Mouse (Mus musculus): Measurements from ENCODE around the gene Uty. TPM values are rescaled to one million over a fixed set of nuclear protein-coding genes. Genes with fewer than 3 reads are reported as not detected.

The Uty gene
- 10 to 100 TPM in 1 of 2 experiments, not detected in 1; 24.0 TPM for total RNA-seq (2021)
- long read RNA-seq, experiment 1, full-length matches to known transcripts, result 2 of 16 reads
- long read RNA-seq, experiment 1, partial matches to known transcripts, result 0 of 16 reads
- long read RNA-seq, experiment 1, other reads (novel, unspliced or antisense), result 14 of 16 reads
- long read RNA-seq, experiment 2, result 0 reads

DNA sequence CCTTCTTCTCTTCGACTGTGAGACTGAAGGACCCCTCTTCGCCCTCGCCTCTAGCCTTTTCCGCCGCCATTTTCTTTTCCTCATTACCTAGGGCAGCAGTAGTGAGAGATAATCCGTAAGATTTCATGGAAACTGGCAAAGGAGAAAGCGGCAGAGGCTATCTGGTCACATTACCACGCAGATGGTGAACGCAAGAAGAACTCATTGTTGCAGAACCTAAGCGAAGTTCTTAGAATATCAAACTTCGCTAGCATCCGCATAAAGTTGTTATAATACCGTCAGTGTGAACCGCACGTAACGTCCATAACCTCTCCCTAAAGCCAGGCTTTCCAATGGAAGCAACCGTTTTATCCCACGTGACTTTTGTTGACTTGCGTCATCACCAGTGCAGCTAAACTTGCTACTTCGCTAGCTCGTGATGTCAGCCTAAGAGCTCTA is at the start of gene Uty:
Gene Uty, minus strand, starts transcription at position 334 of the 438 bp plus-strand sequence.
- DNase-seq (ENCODE audit: low spot score in 2 of 2), result peak in 1 of 2 experiments; percentile 53

DNA sequence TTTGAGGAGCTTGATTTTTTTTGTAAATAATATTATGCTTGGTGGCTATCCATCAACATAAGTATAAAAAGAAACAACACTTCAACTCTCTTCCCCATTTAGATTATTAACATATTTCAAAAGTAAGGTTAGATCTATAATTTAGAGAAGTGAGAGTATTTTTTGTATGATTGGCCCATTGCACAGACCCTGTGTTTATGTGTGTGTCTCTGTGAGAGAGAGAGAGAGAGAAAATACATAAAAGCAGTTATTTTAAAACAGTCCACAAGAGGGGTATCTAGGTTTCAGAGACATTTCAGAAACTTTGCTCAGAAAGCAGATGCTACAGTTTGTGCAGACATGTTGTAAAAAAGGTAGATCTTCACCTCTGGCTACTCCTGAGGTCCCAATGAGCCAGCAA is 48.1 kb upstream of the Uty start:
- DNase-seq (ENCODE audit: low spot score in 2 of 2), result no peak

DNA sequence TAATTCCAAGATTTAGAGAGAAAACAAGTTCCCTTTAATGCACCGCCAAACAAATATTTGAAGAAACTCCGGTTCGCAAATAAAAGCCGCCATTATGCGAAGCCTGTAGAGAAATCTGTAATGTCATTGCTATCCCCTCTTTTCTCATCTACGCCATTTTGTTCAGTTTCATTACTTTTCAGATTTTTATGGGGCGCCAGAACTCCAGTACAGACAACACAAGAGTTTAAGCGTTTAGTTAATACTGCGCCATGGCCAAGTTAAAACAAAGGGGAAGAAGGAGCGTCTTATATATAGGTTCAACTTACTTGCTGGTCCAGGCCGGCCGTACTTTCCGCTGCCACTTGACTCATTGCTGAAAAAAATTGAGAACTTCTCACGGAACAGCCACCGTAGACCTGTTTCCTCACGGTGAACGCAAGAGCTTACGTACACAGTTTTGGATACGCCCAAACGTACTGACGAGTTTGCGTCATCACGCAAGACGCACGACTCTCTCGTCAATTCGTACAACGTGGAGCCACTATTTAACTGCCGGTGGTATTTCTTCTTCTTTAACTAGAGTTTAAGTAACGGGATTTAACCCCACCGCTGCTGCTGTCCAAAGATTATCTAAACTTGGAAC is 40.7 kb upstream of the Uty start, which contains the start of gene Ddx3y:
Gene Ddx3y, minus strand, starts transcription at position 459 of the 625 bp plus-strand sequence.
- peak in 1 of 2 experiments; percentile 59 for DNase-seq (ENCODE audit: low spot score in 2 of 2)

DNA sequence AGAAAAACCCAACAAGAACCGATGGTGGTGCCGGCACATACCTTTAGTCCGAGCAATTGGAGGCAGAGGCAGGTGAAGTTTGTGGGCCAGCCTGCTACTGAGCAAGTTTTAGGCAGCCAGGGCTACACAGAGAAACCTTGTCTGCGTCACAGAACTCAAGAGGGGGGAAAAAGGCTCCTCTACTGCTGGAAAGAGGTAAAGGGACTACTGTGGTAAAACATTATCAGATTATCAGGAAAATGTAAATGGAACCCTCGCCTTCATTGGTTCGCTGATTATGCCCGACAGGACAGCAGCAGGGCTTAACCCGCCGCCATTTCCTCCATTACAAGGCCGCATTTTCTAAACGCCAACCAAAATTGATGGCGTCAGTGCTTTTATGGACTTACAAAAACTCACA is 40.2 kb upstream of the Uty start:
- DNase-seq (ENCODE audit: low spot score in 2 of 2), result peak in 1 of 2 experiments; percentile 9

DNA sequence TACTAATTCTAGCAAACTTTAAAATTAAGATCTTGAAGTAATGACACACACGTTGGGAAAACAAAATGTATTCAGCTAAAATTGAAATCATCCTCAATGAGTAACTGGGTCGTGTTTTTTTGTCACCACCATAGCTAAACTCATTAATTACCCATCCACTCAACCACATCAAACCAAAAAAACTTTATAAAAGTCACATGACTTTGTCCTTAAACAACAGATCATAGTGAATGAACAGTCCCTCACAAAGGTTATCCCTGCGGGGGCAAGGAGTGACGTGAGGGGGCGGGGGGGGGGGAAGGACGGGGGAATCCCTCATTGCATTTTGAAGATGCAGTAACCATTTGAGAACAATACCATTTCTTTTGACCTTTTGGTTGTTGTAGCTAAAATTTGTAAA is 558 bp upstream of the Uty start:
- DNase-seq (ENCODE audit: low spot score in 2 of 2), result no peak

DNA sequence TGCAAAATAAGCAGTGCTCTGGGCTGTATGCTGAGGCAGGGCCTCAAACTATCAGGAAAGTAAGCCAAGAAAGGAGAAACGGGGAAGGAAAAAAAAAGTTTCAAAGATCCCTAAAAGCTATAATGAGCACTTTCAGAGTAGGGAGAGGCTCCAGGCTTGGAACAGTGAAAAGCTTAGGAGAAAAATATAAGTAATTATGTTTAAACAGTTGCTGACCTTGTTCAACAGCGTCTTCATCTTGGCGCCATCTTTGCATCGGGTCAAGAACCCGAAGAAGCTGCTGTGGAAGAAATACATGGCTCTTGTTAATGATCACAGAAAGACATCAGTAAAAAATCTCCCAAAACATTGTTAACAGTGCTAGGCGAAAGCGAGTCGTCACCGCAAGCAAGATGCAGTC is 619 bp downstream of the Uty start:
- DNase-seq (ENCODE audit: low spot score in 2 of 2), result no peak

DNA sequence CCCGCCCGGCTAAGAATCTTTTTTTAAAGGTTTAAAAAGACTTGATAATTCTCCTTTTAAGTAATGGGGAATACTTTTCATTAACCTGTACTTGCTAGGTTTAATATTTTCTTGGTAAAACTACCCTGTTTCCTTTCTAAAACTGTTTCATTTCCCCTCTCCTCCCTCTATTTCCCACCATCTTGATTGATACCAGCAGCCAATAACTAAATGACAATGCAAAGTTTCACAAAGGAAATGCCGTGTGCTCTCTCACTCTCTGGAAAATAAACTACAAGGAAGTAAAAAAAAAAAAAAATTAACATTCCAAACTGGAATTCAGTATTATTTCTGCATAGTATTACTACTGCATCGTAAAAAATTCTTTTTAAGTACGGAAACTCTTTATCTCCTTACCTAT is 1.1 kb downstream of the Uty start:
- no peak for DNase-seq (ENCODE audit: low spot score in 2 of 2)

DNA sequence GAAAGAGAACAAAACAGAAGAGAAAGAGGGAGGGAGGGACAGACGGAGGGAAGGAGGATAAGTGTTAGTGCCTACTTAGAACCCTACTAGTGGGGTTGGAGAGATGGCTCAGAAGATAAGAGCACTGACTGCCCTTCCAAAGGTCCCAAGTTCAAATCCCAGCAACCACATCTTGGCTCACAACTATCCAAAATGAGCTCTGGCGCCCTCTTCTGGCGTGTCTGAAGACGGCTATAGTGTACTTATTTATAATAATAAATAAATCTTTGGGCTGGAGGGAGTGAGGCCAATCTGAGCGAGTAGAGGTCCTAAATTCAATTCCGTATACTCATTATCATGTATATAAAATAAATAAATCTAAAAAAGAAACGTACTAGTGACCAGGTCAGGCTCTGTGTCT is 25.6 kb downstream of the Uty start:
- no peak for DNase-seq (ENCODE audit: low spot score in 2 of 2)

DNA sequence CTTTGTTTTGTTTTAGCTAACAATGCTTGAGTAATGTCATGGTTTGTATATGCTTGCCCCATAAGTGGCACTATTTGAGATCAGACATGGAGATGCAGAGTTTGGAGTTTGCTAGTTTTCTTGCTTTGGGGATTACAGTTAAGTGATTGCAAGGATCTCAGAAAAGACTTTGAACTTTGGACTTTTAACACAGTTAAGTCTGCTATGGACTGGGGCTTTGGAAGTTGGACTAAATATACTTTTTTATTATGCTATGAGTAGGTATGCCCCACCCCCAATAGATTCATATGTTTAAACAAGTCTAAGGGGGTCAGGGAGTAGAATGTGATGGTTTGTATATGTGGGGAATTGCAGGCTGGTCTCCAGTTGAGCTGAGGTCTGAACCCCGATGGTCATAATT is 67.1 kb downstream of the Uty start:
- no peak for DNase-seq (ENCODE audit: low spot score in 2 of 2)

DNA sequence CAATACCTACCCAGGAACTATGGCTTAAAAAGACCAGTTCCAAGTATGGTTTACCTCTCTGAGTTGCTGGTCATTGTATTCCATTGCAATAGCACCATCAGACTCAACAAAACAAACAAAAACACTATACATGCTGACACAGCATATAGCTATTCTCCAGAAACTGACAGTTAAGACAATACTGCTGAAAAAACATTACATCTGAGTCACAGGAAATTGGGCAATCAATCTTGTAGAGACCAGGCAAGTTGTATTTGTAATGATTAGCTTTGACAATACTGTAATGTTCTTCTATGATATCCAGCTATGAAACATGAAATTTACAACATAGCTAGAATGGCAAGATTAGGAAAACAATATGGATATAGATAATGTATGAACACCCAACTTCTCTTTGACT is 82.5 kb downstream of the Uty start:
- DNase-seq (ENCODE audit: low spot score in 2 of 2), result no peak

DNA sequence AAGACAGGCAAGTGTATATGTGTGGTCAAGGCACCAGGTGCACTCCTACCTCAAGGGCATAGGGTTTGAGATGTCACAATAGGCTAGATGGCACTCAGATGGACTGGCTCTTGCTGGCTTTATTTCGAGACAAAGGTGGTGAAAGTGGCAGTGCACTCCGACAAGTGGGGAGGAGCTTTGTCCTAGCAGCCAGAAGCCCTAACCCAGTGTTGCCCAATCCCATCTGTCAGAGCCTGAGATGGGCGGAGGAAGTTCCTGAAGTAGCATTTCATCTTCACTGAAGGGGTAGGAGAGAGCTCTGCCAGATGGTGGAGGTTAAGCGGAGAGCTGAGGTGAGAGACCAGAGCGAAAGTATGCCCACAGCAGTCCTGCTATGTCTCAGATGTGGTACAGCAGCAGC is 129.4 kb downstream of the Uty start:
- no peak for DNase-seq (ENCODE audit: low spot score in 2 of 2)

DNA sequence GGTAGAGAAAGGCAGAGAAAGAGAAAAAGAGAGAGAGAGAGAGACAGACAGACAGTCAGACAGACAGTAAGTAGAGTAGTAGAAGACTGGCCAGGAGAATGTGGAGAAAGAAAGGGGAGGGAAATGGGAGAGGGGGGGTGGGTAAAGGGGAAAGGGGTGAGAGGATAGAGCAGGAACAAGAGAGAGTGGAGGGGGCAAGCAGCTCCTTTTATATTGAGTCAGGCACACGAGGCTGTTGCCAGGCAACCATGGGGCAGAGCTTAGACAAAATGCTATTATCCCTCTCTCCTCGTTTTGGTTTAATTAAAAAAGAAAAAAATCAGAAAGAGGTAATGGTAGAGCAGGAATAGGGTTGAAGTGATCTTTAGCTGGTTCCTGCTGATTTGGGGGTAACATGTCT is 131.5 kb downstream of the Uty start:
- no peak for DNase-seq (ENCODE audit: low spot score in 2 of 2)

Other genes with a start within 250 kb of the Uty start
- gene Eif2s3y, start 235.2 kb downstream of the Uty start, total RNA-seq (2021), result 10 to 100 TPM in 1 of 2 experiments, not detected in 1; 72.5 TPM
- gene Ddx3y, start 40.9 kb upstream of the Uty start, total RNA-seq (2021), result 10 to 100 TPM in 1 of 2 experiments, not detected in 1; 55.0 TPM
- not detected for gene Usp9y, start 214.0 kb upstream of the Uty start, total RNA-seq (2021)

All from gastrocnemius, postnatal 4 days (tissue).